Mouse (Mus musculus): ENCODE results near the gene Pdcd4. TPM values are rescaled to one million over a fixed set of nuclear protein-coding genes. Genes with fewer than 3 reads are reported as not detected.
"Not testable (repeated sequence)": the region's sequence is repeated elsewhere in the genome, so short reads cannot be mapped to it uniquely, and the experiment has no call there.

Pdcd4 gene
- polyA plus RNA-seq, 1 experiment from 2014 or later: 80.5 TPM

GRCm38 (mm10) chr19:53919541-53919940 lies 27.5 kb downstream of the Pdcd4 start:
- Histone ChIP-seq H3K4me3 (ENCODE audit: low read depth, low read length) (no peak overlapping the region), H3K4me1 (ENCODE audit: control insufficient read depth, insufficient read depth, low read length) (no peaks in the 10 kb centered on the region), H3K27me3 (replicated peaks; ENCODE audit: control insufficient read depth, insufficient read depth, low read length) (no peaks in the 10 kb centered on the region), H3K36me3 (ENCODE audit: control insufficient read depth, insufficient read depth, low read length) (peaks cover 89% of the 10 kb centered on the region), H3K9me3 (ENCODE audit: control insufficient read depth, low read length) (no peaks in the 10 kb centered on the region; the same call in 1 of the 2 replicates), H3K27ac (replicated peaks; ENCODE audit: low read depth, low read length) (no peak overlapping the region), H3K9ac (ENCODE audit: low read depth, low read length) (no peak overlapping the region), H3K4me2 (ENCODE audit: low read depth, low read length) (no peak overlapping the region)
- 89% methylated on average over 8 of the region's 10 CpGs for WGBS
- ATAC-seq (ENCODE audit: low read depth): no peak
- DNase-seq (ENCODE audit: low spot score): no peak

- H3K27me3 ChIP-seq (replicated peaks; ENCODE audit: control insufficient read depth, insufficient read depth, low read length); DNase-seq (ENCODE audit: low spot score); H3K9me3 ChIP-seq (ENCODE audit: control insufficient read depth, low read length); H3K27ac ChIP-seq (replicated peaks; ENCODE audit: low read depth, low read length); H3K9ac ChIP-seq (ENCODE audit: low read depth, low read length); H3K4me2 ChIP-seq (ENCODE audit: low read depth, low read length); H3K4me3 ChIP-seq (ENCODE audit: low read depth, low read length); H3K4me1 ChIP-seq (ENCODE audit: control insufficient read depth, insufficient read depth, low read length); ATAC-seq (ENCODE audit: low read depth): not testable (repeated sequence)
- peaks cover 83% of the 10 kb centered on the region for H3K36me3 ChIP-seq (ENCODE audit: control insufficient read depth, insufficient read depth, low read length)
- WGBS: 90% methylated on average over 3 of the region's 3 CpGs
Measured at GRCm38 (mm10) chr19:53921996-53922395, 30.0 kb downstream of the Pdcd4 start.

DNA sequence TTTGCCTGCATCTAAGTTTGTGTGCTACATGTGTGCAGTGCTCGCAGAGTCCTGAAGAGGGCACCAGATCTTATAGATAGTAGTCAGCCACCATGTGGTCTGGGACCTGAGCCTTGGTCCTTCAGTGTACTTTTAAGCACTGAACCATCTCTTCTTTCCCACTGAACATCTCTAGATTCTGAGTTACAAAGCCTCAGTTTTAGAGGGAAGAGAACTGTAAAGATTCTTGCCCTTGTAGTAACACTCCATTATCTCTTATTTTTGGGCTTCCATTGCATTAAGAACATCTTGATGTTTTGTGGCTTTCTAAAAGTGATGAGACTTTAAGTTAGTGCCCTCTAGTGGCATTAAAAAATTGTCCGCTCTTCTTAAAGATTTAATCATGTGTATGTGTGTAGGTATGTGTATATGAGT lies 33.3 kb downstream of the Pdcd4 start:
- H3K4me1 ChIP-seq (ENCODE audit: control insufficient read depth, insufficient read depth, low read length): no peaks in the 10 kb centered on the region
- WGBS: 84% methylated on average over 2 of the region's 2 CpGs
- H3K4me2 ChIP-seq (ENCODE audit: low read depth, low read length): no peak overlapping the region
- H3K9me3 ChIP-seq (ENCODE audit: control insufficient read depth, low read length): peaks cover 3% of the 10 kb centered on the region; the same call in 1 of the 2 replicates
- DNase-seq (ENCODE audit: low spot score) (peak; percentile 74), ATAC-seq (ENCODE audit: low read depth) (no peak)
- H3K9ac ChIP-seq (ENCODE audit: low read depth, low read length): no peak overlapping the region
- peaks cover 78% of the 10 kb centered on the region for H3K36me3 ChIP-seq (ENCODE audit: control insufficient read depth, insufficient read depth, low read length)
- H3K27ac ChIP-seq (replicated peaks; ENCODE audit: low read depth, low read length): no peak overlapping the region
- H3K4me3 ChIP-seq (ENCODE audit: low read depth, low read length): no peak overlapping the region
- no peaks in the 10 kb centered on the region for H3K27me3 ChIP-seq (replicated peaks; ENCODE audit: control insufficient read depth, insufficient read depth, low read length)

- H3K36me3 ChIP-seq (ENCODE audit: control insufficient read depth, insufficient read depth, low read length): peaks cover 78% of the 10 kb centered on the region
Measured at GRCm38 (mm10) chr19:53926705-53927104, 34.7 kb downstream of the Pdcd4 start.

DNA sequence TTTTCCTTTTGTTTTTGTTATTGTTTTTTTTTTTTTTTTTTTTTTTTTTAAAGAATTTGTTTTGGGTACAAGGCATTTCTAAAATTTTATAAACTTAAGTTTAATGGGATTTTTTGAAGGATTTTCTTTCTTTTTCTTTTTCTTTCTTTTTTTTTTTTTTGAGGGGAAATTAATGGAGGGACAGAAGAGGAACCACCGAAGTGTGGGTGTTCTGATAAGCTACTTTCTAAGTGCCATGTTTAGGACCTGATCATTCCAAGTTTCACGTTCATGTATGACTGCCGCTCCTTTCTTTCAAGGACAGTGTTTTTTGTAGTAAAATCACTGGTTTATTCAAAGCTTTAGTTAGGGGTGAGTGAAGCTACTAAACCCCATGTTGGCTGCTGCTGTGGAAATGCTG lies 37.2 kb downstream of the Pdcd4 start:
- Histone ChIP-seq H3K9ac (ENCODE audit: low read depth, low read length) (no peak overlapping the region), H3K4me1 (ENCODE audit: control insufficient read depth, insufficient read depth, low read length) (no peaks in the 10 kb centered on the region), H3K4me2 (ENCODE audit: low read depth, low read length) (no peak overlapping the region), H3K9me3 (ENCODE audit: control insufficient read depth, low read length) (peaks cover 3% of the 10 kb centered on the region; the same call in 1 of the 2 replicates), H3K4me3 (ENCODE audit: low read depth, low read length) (no peak overlapping the region), H3K27ac (replicated peaks; ENCODE audit: low read depth, low read length) (no peak overlapping the region), H3K36me3 (ENCODE audit: control insufficient read depth, insufficient read depth, low read length) (peaks cover 71% of the 10 kb centered on the region), H3K27me3 (replicated peaks; ENCODE audit: control insufficient read depth, insufficient read depth, low read length) (no peaks in the 10 kb centered on the region)
- DNase-seq (ENCODE audit: low spot score) (no peak), ATAC-seq (ENCODE audit: low read depth) (no peak)
- WGBS: 92% methylated on average over 3 of the region's 3 CpGs

More at GRCm38 (mm10) chr19:53926705-53927104, 34.7 kb downstream of the Pdcd4 start:
- ATAC-seq (ENCODE audit: low read depth) (no peak), DNase-seq (ENCODE audit: low spot score) (no peak)
- H3K9me3 ChIP-seq (ENCODE audit: control insufficient read depth, low read length): peaks cover 3% of the 10 kb centered on the region; the same call in 1 of the 2 replicates
- H3K9ac ChIP-seq (ENCODE audit: low read depth, low read length): no peak overlapping the region
- H3K4me2 ChIP-seq (ENCODE audit: low read depth, low read length): no peak overlapping the region
- no peak overlapping the region for H3K27ac ChIP-seq (replicated peaks; ENCODE audit: low read depth, low read length)
- no peaks in the 10 kb centered on the region for H3K27me3 ChIP-seq (replicated peaks; ENCODE audit: control insufficient read depth, insufficient read depth, low read length)
- 84% methylated on average over 1 of the region's 1 CpGs for WGBS
- no peaks in the 10 kb centered on the region for H3K4me1 ChIP-seq (ENCODE audit: control insufficient read depth, insufficient read depth, low read length)
- H3K4me3 ChIP-seq (ENCODE audit: low read depth, low read length): no peak overlapping the region

DNA sequence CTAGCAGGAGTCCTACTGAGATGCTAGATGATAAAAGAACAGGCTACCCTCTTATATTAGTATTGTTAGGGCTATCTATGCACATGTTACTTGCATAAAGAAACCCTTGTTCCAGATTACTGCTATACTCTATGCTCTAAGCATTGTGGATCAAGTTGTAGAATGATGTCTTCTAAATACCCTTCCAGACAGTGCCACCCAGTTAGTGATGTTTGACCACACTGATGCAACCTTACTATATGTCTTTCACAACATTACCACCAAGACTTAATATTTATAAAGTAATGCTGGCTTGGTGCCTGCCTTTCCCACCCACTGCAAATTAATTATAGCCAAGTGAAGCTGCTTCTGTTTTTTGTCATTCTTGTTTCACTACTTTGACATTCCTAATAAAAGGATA lies 41.0 kb downstream of the Pdcd4 start:
- H3K27me3 ChIP-seq (replicated peaks; ENCODE audit: control insufficient read depth, insufficient read depth, low read length): no peaks in the 10 kb centered on the region
- ATAC-seq (ENCODE audit: low read depth): no peak
- no peak overlapping the region for H3K27ac ChIP-seq (replicated peaks; ENCODE audit: low read depth, low read length)
- H3K9ac ChIP-seq (ENCODE audit: low read depth, low read length): no peak overlapping the region
- H3K36me3 ChIP-seq (ENCODE audit: control insufficient read depth, insufficient read depth, low read length): peaks cover 61% of the 10 kb centered on the region
- H3K4me1 ChIP-seq (ENCODE audit: control insufficient read depth, insufficient read depth, low read length): no peaks in the 10 kb centered on the region
- no peaks in the 10 kb centered on the region for H3K9me3 ChIP-seq (ENCODE audit: control insufficient read depth, low read length)
- H3K4me3 ChIP-seq (ENCODE audit: low read depth, low read length): no peak overlapping the region
- no peak for DNase-seq (ENCODE audit: low spot score)
- no peak overlapping the region for H3K4me2 ChIP-seq (ENCODE audit: low read depth, low read length)

GRCm38 (mm10) chr19:53934046-53934445 lies 42.0 kb downstream of the Pdcd4 start:
- DNase-seq (ENCODE audit: low spot score) (no peak), ATAC-seq (ENCODE audit: low read depth) (no peak)
- Histone ChIP-seq H3K4me2 (ENCODE audit: low read depth, low read length) (no peak overlapping the region), H3K27me3 (replicated peaks; ENCODE audit: control insufficient read depth, insufficient read depth, low read length) (no peaks in the 10 kb centered on the region), H3K4me3 (ENCODE audit: low read depth, low read length) (no peak overlapping the region), H3K4me1 (ENCODE audit: control insufficient read depth, insufficient read depth, low read length) (no peaks in the 10 kb centered on the region), H3K9ac (ENCODE audit: low read depth, low read length) (no peak overlapping the region), H3K36me3 (ENCODE audit: control insufficient read depth, insufficient read depth, low read length) (peaks cover 61% of the 10 kb centered on the region), H3K27ac (replicated peaks; ENCODE audit: low read depth, low read length) (no peak overlapping the region), H3K9me3 (ENCODE audit: control insufficient read depth, low read length) (no peaks in the 10 kb centered on the region)

- Histone ChIP-seq H3K4me2 (ENCODE audit: low read depth, low read length) (no peak overlapping the region), H3K27ac (replicated peaks; ENCODE audit: low read depth, low read length) (no peak overlapping the region), H3K36me3 (ENCODE audit: control insufficient read depth, insufficient read depth, low read length) (peaks cover 28% of the 10 kb centered on the region), H3K9me3 (ENCODE audit: control insufficient read depth, low read length) (no peaks in the 10 kb centered on the region), H3K4me3 (ENCODE audit: low read depth, low read length) (no peak overlapping the region), H3K4me1 (ENCODE audit: control insufficient read depth, insufficient read depth, low read length) (no peaks in the 10 kb centered on the region), H3K9ac (ENCODE audit: low read depth, low read length) (no peak overlapping the region), H3K27me3 (replicated peaks; ENCODE audit: control insufficient read depth, insufficient read depth, low read length) (no peaks in the 10 kb centered on the region)
- 81% methylated on average over 4 of the region's 4 CpGs for WGBS
- no peak for ATAC-seq (ENCODE audit: low read depth)
- no peak for DNase-seq (ENCODE audit: low spot score)
Measured at GRCm38 (mm10) chr19:53939467-53939866, 47.4 kb downstream of the Pdcd4 start.

- Histone ChIP-seq H3K4me2 (ENCODE audit: low read depth, low read length) (no peak overlapping the region), H3K4me3 (ENCODE audit: low read depth, low read length) (no peak overlapping the region), H3K36me3 (ENCODE audit: control insufficient read depth, insufficient read depth, low read length) (peaks cover 19% of the 10 kb centered on the region; the same call in 1 of the 2 replicates), H3K9me3 (ENCODE audit: control insufficient read depth, low read length) (no peaks in the 10 kb centered on the region), H3K27ac (replicated peaks; ENCODE audit: low read depth, low read length) (no peak overlapping the region), H3K9ac (ENCODE audit: low read depth, low read length) (no peak overlapping the region), H3K4me1 (ENCODE audit: control insufficient read depth, insufficient read depth, low read length) (peaks cover 4% of the 10 kb centered on the region; the same call in 1 of the 2 replicates), H3K27me3 (replicated peaks; ENCODE audit: control insufficient read depth, insufficient read depth, low read length) (no peaks in the 10 kb centered on the region)
- ATAC-seq (ENCODE audit: low read depth): no peak
- DNase-seq (ENCODE audit: low spot score): no peak
- WGBS: 86% methylated on average over 4 of the region's 4 CpGs
Measured at GRCm38 (mm10) chr19:53941139-53941538, 49.1 kb downstream of the Pdcd4 start.

All from embryonic facial prominence, embryonic 14.5 days (tissue).